In genomic region chr13:29016145-29016651, GRCm38 (mm10) we compare ENCODE assay signal across 9 mouse cellular contexts.
DNase-seq lines count a peak whose midpoint lies in the region; ATAC-seq and TF ChIP-seq lines count a peak whose summit lies in the region.
"Had no signal": no experiment of that assay in that cellular context is flagged by ENCODE, and none has a peak within 500 bp of the region (broad histone marks: within the 10 kb centered on the region; RNA-seq: fewer than 3 reads in every experiment).

No protein-coding gene starts in this region.

- peak overlapping the region; percentile 68 for H3K4me2 ChIP-seq in hindbrain, postnatal 0 days (ENCODE audit: low read depth, low read length)
- H3K4me2 ChIP-seq in midbrain, embryonic 13.5 days (replicated peaks): peak overlapping the region; percentile 48
- no peak overlapping the region for H3K4me2 ChIP-seq in heart, embryonic 12.5 days

- no peaks in the 10 kb centered on the region for H3K9me3 ChIP-seq in hindbrain, postnatal 0 days (ENCODE audit: low read length)
- H3K9me3 ChIP-seq in midbrain, embryonic 13.5 days: no peaks in the 10 kb centered on the region
- no peaks in the 10 kb centered on the region for H3K9me3 ChIP-seq in heart, embryonic 12.5 days (replicated peaks)

- no peaks in the 10 kb centered on the region for H3K4me1 ChIP-seq in cortical plate, adult 2 months (ENCODE audit: control insufficient read depth, insufficient read depth, low read length)
- no peaks in the 10 kb centered on the region; the same call in 1 of the 2 replicates for H3K4me1 ChIP-seq in hindbrain, postnatal 0 days (ENCODE audit: insufficient read depth, low read length)
- H3K4me1 ChIP-seq in midbrain, embryonic 13.5 days (replicated peaks): peaks cover 42% of the 10 kb centered on the region
- H3K4me1 ChIP-seq in lung, adult 2 months (ENCODE audit: control insufficient read depth, insufficient read depth, low read length): no peaks in the 10 kb centered on the region
- peaks cover 3% of the 10 kb centered on the region; the same call in 1 of the 2 replicates for H3K4me1 ChIP-seq in heart, embryonic 12.5 days (replicated peaks)

- 50% methylated on average over 25 of the region's 25 CpGs for WGBS in hindbrain, postnatal 0 days
- 55% methylated on average over 25 of the region's 25 CpGs for WGBS in midbrain, embryonic 13.5 days
- 81% methylated on average over 25 of the region's 25 CpGs for WGBS in lung, adult 2 months
- 86% methylated on average over 25 of the region's 25 CpGs for WGBS in heart, embryonic 12.5 days

- peak overlapping the region; percentile 51 for H3K9ac ChIP-seq in hindbrain, postnatal 0 days (replicated peaks; ENCODE audit: low read length)
- H3K9ac ChIP-seq in midbrain, embryonic 13.5 days (replicated peaks): peak overlapping the region; percentile 36
- no peak overlapping the region for H3K9ac ChIP-seq in heart, embryonic 12.5 days

- H3K27me3 ChIP-seq in hindbrain, postnatal 0 days (ENCODE audit: insufficient read depth, low read length): no peaks in the 10 kb centered on the region
- no peaks in the 10 kb centered on the region for H3K27me3 ChIP-seq in midbrain, embryonic 13.5 days
- H3K27me3 ChIP-seq in heart, embryonic 12.5 days (replicated peaks): no peaks in the 10 kb centered on the region

- peak; percentile 61 for ATAC-seq in hindbrain, postnatal 0 days
- peak; percentile 71 for ATAC-seq in midbrain, embryonic 13.5 days
- ATAC-seq in heart, embryonic 12.5 days (ENCODE audit: insufficient number of reproducible peaks, low FRiP score): no peak

- TF ChIP-seq POLR2A in cortical plate, adult 2 months (IDR thresholded peaks at IDR 0.05; ENCODE audit: extremely low read depth, insufficient read depth, low read length): peak; percentile 78; the same call in 1 of the 2 replicates
- TF ChIP-seq POLR2A in lung, adult 2 months (IDR thresholded peaks at IDR 0.05; ENCODE audit: borderline replicate concordance, extremely low read depth, low read depth, low read length): no peak

- no peak for TF ChIP-seq CTCF in cortical plate, adult 2 months (IDR thresholded peaks at IDR 0.05; ENCODE audit: extremely low read depth, insufficient read depth, low read length)
- no peak for TF ChIP-seq CTCF in hindbrain, postnatal 0 days (IDR thresholded peaks at IDR 0.05; ENCODE audit: low read depth)
- no peak for TF ChIP-seq CTCF in lung, adult 2 months (IDR thresholded peaks at IDR 0.05; ENCODE audit: insufficient read depth, low read length)

- H3K27ac ChIP-seq in cortical plate, adult 2 months (ENCODE audit: insufficient read depth, low read length): 0 out of 2 replicates have a peak overlapping the region, but pooled peaks have one; percentile 25
- H3K27ac ChIP-seq in hindbrain, postnatal 0 days: peak overlapping the region; percentile 69; the same call in 1 of the 2 replicates
- H3K27ac ChIP-seq in midbrain, embryonic 13.5 days: peak overlapping the region; percentile 94
- no peak overlapping the region for H3K27ac ChIP-seq in heart, embryonic 12.5 days (ENCODE audit: poor library complexity, severe bottlenecking)
- H3K27ac ChIP-seq: macrophage had no signal

- H3K4me3 ChIP-seq in cortical plate, adult 2 months (ENCODE audit: insufficient read depth, low read length): peak overlapping the region; percentile 56
- peak overlapping the region; percentile 39 for H3K4me3 ChIP-seq in hindbrain, postnatal 0 days (ENCODE audit: low read length)
- H3K4me3 ChIP-seq in midbrain, embryonic 13.5 days (replicated peaks): peak overlapping the region; percentile 28
- no peak overlapping the region for H3K4me3 ChIP-seq in lung, adult 2 months (replicated peaks; ENCODE audit: extremely low read depth, low read depth, low read length)
- no peak overlapping the region for H3K4me3 ChIP-seq in heart, embryonic 12.5 days

- DNase-seq in brain, adult 2 months (ENCODE audit: low read depth, low spot score): peak; percentile 95
- DNase-seq in hindbrain, postnatal 0 days (ENCODE audit: low spot score): peak; percentile 85
- no peak for DNase-seq in ovary, postnatal 14 days (ENCODE audit: low spot score)
- no peak for DNase-seq in lung, adult 2 months
- no peak for DNase-seq in spleen, adult 18-20 months

- no peaks in the 10 kb centered on the region for H3K36me3 ChIP-seq in hindbrain, postnatal 0 days (ENCODE audit: insufficient read depth, low read length)
- H3K36me3 ChIP-seq in midbrain, embryonic 13.5 days: no peaks in the 10 kb centered on the region
- no peaks in the 10 kb centered on the region for H3K36me3 ChIP-seq in heart, embryonic 12.5 days

Comparison
In these comparisons a context has a peak if more than half of its experiments do, and no peak if none do; other contexts are left out.
1. DNase-seq: peak in brain, adult 2 months (single experiment) and hindbrain, postnatal 0 days (single experiment); none in ovary, postnatal 14 days (single experiment), lung, adult 2 months (single experiment) and spleen, adult 18-20 months (0 of 2).
2. H3K4me3 ChIP-seq: peak in cortical plate, adult 2 months (single experiment), hindbrain, postnatal 0 days (single experiment) and midbrain, embryonic 13.5 days (single experiment); none in lung, adult 2 months (single experiment) and heart, embryonic 12.5 days (single experiment).